Mouse (Mus musculus) adrenal gland, postnatal 4 days (tissue): Measurements from ENCODE around the gene Vps18. TPM values are rescaled to one million over a fixed set of nuclear protein-coding genes. Genes with fewer than 3 reads are reported as not detected.

Experiments used
- DNase-seq, 2 experiments: peaks; one replicate each; pipeline ENCODE4 v3.0.0; 2021 to 2022; ENCODE audit warnings: low spot score in 2 of 2, mixed read lengths in 2 of 2
- long read RNA-seq, 2 experiments: library from polyadenylated mRNA; stranded (forward); transcript quantifications; one replicate each; pipeline ENCODE4 v2.0.0; 2021
- total RNA-seq, 2 experiments: library from RNA; stranded (reverse); gene quantifications; 2 replicates each; pipeline ENCODE4 v1.2.3; 2021

The Vps18 gene
- total RNA-seq = 10 to 100 TPM; 24.3 to 24.4 TPM
- long read RNA-seq, experiment 1, full-length matches to known transcripts = 8 of 11 reads
- long read RNA-seq, experiment 1, partial matches to known transcripts = 3 of 11 reads
- long read RNA-seq, experiment 1, other reads (novel, unspliced or antisense) = 0 of 11 reads
- long read RNA-seq, experiment 2, full-length matches to known transcripts = 16 of 32 reads
- long read RNA-seq, experiment 2, partial matches to known transcripts = 14 of 32 reads
- long read RNA-seq, experiment 2, other reads (novel, unspliced or antisense) = 2 of 32 reads

DNA sequence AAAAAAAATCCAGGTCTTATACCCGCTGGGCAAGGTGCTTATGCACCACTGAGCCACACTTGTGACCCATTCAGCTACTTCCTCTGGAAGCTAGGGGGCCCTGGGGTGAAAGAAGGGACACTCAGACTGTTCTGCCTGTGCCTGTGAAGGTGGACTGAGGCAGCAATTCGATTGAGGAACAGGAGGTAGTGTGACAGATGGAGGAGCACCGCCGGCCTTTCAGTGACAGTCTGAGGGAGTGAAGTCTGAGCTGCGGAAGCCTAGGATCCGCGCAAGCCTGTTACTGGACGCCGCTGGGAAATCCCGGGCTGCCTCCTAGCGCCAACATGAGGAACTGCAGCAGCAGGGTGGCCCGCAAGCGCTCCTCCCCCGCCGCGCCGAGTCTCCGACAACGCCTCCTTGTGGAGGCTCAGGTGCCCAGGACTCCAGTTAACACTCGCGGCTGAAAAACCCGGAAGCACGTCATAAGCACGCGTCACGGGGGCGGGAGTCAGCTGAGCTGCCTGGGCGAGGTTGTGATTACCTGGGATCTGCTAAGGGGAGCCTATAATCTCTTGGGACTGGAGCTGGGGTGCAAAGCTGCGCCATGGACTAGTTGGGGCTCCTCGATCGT, at the start of gene Vps18:
Gene Vps18 (plus strand): TSS at position 471 of the 613 bp plus-strand sequence.
- DNase-seq = peak; percentile 89 to 96

DNA sequence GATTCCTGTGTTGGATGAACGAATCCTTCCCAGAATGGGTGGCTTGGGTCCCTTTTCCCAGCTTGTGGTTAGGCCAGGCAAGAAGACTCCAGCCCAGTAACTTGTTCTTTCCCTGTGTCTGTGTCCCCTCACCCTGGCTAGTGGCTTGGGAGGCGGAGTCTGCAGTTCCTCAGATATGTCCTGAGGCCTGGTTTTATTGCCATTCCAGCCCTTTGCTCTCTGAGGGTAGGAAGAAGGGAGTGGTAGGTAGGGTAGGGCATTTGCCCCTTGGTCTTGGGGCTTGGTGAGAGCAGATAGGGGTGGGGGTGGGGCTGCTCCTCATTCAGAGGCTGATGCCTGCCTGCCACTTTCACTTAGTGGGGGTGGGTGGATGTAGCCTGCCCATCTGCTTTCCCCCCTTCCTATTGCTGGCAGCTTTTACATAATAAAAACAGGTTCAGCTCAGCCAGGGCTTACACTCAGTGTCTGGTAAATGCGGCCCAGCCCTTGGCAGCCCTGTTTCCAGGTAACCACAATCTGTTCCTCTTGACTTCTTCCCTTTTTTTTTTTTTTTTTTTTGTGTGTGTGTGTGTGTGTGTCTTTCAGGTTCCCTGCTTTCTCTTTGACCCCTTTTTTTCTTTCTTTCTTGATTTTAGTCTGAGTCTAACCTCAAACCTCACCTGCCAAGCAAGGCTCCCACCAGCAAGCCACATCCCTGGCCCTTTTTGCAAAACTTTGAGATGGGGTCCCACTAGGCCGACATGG, 48.3 kb upstream of the Vps18 start:
- no peak for DNase-seq

DNA sequence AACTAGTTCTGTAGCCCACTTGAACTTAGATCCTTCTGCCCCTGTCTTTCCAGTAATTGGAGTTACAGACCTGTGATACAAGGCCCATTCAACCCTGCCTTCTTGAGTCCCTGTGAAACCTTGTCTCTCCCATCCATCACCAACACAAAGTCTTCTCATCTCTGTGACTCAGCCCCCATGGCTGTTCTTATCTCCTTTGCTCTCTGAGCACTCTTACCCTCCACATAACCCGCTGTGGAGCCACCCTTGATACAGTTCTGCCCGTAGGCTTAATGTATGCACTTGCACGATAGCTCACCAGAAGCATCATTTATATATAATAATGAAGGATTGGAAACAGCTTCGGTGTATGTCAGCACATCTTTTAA, 47.7 kb upstream of the Vps18 start:
- DNase-seq = no peak

DNA sequence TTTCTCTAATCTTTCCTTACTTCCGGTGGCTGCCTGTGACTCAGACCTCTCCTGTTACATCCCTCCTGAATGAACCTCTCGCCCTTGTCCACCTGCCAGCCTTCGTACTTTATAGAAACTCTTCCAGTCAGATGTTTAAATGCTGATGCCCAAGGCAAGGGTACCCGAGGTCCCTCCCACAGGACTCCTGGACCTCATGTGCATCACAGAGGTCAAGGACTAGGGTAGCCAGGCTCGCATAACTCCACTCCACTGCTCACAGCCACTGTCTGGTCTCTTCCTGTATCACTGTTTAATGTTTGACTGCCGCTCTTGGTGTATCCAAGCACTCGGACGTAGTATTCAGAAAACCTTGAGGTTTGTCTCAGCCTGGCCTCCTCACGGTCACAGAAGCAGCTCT, 46.0 kb upstream of the Vps18 start:
- DNase-seq = no peak

DNA sequence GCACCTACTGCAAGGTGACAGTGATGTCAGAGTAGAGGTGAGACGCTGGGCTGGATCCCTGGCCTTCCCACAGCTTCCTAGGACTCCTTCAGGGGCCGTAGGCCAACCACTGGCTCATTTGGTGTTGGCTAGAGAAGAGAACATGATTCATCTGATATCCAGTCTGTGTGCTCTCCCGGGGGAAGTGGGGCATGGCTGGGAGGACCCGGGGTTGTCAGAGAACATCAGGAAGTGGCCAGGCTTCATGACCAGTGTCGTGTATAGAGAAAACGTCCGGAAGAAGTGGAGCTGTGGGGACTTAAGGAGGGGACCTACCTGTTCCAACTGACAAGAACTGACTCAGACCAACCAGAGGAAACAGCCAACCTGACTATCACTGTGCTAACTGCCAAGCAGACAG, 43.3 kb upstream of the Vps18 start:
- DNase-seq = no peak

DNA sequence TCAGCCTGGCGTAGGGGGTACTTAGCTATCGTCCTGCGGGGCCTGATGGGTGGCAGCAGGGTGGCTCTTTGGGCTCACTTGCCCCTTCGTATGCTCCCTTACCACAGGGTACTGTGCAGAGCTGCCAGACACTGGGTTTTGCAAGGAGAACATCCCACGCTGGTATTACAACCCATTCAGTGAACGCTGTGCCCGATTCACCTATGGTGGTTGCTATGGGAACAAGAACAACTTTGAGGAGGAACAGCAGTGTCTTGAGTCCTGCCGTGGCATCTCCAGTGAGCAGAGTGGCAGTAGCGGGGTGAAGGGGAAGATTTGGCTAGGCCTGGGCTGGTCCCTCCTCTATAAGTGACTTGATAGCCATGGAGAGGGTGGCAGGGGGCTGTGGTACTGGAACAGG, 40.6 kb upstream of the Vps18 start:
- no peak for DNase-seq

DNA sequence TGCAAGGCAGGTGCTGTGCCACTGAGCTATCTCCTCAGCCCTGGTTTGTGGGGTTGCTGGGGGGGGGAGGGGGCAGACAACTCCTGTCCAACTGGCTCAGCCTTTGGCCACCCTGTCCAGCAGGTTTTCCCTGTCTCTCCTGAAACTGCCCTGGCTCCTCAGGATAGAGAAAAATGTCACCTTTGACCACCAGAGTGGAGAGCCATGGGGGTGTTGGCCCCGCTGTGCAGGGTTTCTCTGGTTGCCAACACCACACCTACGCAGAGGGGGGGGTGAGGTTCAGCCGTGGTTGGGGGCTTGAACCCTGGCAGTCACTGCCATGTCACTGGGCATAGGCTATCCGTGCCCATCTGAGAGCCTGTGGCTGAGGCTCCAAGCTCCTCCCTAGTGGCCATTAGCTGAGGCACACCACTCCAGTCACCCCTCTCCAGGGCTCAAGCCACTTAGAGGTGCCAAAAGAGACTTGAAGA, 38.9 kb upstream of the Vps18 start:
- no peak for DNase-seq

DNA sequence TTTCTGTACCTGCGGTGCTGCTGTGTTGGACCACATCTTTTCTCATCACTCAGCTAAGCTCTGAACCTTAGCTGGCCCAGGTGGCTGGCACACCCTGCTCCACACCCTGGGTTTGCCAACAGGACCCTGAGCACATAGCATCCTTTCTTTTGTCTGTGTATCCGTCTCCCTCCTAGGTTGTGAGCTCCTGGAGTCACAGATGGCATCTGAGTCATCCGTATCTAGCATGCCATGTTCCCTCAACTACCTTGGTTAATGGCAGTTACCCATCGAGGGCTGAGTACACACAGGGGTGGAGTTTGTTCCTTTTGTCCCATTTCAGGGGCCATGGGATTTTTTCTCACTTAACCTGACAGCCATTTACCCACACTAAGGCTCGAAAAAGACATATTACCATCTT, 38.2 kb upstream of the Vps18 start:
- no peak for DNase-seq

DNA sequence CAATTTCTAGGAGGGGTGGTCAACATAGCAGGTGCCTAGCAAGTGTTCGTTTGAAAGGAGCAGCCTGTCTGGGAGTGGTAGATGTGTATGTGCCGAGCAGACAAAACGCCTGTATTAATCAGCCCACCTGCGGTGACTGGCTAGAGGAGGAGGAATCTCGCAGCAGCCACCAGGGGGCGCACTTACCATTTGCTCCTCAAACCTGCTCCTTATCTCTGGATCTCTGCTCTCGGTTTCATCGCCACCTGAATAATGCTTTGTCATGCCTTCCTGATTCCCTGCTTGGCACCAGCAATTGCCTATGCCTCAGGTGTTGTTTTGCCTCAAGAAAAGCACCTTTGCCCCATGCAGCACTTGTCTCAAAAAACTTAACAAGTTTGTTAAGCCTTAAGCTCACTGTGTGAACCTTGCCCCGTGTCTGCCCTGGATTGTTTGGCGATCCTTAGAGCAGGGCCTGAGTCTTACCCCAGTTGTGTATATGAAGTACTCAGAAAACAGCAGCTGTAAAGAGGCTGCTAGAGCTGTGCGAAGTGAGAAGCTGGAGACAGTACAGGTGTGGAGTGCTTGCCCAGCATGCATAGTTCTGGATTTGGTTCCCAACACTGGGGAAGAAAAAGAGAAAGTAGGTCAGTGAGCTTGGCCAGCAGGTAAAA, 37.6 kb upstream of the Vps18 start:
- DNase-seq = peak; percentile 71 to 73

DNA sequence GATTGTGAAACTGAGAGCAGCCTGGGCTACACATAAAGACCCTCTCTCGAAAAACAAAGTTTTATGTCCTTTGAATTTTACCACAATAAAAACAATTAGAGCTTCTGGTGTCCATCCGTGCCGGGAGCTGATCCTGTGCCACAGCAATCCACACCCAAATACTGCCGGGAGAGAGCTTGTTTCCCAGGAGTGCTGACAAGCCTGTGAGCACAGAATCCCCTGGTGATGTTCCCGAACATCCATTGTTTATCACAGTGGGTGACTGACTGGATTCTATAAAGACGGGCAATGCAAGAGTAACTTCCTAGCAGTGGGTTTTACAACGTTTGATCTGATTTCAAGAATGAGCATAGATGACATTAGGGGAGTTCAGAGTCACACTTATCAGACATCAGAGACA, 33.6 kb upstream of the Vps18 start:
- DNase-seq = no peak

DNA sequence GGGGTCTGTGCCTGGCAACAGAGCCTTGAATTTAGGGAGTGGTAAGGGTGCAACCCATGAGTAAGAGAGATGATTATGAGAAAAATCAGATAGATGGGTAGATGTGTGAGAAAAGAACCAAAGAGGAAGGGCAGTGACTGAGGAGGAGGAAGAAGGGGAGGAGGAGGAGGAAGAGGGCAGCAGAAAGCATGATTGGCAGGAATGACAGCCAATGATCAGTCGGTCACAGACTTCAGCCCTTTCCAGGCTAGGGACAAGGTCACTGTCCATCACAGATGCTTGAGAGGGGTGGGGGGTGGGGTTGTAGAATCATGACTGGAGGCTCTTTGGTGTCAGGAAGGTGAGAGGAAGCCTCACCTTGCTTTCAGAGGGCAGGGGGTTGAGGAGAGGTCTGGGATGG, 28.0 kb upstream of the Vps18 start:
- DNase-seq = no peak

DNA sequence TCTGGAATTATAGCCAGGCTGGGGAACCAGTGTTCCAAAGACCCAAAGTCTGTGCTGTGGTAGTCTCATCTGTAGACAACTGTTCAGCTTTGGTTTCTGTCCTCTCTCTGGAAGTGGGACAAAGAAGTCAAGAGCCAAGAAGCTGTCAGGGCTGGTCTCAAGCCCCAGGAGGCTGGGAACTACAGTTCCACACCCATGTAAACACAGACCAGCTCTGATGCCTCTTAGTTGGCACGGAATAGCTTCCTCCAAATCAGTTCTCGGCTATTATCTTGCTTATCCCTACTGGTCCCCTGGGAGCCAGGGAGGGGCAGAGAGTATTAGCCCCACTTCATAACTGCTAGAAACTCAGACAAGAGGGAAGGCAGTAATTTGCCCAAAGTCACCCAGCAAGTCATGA, 27.2 kb upstream of the Vps18 start:
- DNase-seq = no peak

DNA sequence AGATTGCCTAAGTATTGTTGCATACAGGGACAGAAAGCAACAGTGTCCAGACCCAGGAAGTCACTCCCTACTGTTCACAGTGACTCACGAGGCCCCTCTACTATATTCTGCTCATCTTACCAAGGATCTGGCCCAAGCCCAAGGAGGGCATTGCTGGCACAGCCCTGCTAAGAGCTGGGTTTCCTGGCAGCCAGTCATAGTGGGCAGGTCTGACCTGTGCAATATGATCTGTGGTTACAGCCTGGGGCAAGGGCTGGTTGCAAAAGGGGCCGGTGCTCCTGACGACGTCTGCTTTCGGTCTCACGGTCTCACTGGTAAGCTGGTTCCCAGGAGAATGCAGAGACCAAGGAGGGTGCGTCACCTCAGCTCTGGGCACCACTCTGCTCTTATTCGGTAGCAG, 25.6 kb upstream of the Vps18 start:
- peak; percentile 45 to 78 for DNase-seq

DNA sequence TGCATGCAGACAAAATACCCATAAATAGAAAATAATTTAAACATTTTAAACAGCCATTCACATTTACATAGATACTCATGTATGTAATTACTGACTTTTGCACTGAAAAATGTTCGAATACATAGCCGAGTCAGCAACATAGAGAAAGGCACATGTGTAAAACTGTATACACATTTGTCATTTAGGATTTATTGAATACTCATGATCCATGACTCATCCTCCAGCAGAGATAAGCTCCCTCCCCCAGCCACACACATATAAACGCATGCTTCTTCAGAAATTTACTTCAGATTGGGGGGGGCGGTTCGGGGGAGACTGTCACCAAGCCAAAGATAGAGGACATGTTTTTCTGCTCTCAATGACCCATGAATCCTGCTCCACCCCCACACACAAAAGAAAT, 24.7 kb upstream of the Vps18 start:
- DNase-seq = no peak

DNA sequence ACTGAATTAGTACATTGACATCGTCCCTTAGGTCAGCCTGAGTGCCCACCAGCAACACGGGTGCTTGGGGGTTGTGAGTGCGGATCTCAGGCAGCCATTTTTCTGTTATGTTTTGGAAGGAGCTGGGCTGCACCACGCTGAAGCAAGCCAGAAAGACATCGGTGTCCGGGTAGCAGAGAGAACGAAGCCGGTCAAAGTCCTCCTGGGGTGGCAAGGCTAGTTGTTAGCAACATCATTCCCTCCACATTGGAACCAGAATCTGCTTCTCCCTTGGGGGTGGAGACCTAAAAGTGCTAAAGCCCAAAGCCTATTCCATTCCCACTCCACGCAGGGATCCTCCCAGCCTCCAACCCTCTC, 18.3 kb upstream of the Vps18 start:
- no peak for DNase-seq

DNA sequence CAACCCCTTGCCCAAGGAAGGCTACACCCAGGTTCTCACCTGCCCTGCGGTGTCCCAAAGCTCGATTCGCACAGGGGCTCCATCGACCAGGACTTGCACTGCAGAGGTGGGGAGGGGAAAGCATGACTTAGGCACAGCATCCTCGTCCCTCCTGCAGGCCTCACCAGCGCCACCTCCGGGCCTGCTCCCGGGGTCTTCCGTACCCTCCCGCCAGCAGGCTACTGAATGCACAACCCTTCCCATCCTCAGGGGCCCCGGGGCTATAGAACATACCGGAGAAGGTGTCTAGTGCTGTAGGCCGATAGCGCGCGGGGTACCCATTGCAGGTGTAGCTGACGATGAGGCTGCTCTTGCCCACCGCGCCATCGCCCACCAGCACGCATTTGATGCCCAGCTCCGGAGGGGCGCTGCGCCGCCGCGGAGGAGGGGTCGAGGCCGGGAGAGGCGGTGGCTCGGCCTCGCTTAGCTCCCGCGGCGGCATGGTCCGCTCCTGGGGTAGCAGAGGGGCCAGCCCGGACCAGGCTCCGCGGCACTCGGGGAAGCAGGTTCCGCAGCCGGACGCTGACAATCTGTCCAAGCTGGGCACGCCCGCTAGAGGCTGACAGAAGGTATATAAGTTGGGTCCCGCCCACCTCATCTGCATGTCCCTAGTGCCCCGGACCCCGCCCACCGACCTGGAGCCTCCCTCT, 17.8 kb upstream of the Vps18 start, which contains the start of gene Rhov:
Gene Rhov (minus strand): TSS at position 630 of the 689 bp plus-strand sequence.
- peak in 1 of 2 experiments; percentile 32 for DNase-seq

DNA sequence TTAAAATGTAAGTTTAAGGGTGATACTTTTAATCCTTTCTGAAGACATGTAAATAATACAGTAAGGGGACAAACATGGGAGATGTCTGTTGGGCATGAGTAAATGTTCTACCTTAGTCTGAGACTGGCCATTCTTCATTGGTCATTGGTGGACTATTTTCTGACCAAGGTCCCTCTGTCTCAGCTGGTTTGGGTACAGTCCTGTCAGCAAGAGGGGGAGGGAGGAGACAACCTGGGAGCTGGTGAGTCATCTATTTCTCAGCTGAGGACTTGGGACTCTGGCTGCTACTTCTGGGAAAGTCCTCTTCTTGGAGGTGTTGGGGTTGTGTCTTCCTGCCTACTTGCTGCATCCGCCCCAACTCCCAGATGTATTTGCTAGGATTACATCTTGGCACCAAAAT, 14.4 kb upstream of the Vps18 start:
- no peak for DNase-seq

DNA sequence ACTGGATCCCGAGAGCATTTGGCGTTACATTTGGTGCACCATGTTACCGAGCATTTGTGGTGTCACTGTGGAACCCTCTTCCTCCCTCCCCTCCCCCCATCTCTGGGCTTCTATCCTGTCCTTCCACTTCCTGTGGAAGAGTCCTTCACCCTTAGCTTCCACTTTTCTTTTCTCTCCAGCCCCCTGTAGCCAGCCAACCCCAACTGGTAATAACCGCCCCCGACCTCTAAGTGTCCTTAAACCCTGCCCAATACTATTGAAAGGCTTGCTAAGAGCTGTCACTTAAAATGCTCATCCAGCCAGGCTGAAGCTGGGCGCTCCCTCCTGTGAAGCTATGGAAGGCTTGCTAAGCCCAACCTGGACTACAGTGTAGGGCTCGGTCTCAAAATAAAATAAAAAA, 11.6 kb upstream of the Vps18 start:
- no peak for DNase-seq

DNA sequence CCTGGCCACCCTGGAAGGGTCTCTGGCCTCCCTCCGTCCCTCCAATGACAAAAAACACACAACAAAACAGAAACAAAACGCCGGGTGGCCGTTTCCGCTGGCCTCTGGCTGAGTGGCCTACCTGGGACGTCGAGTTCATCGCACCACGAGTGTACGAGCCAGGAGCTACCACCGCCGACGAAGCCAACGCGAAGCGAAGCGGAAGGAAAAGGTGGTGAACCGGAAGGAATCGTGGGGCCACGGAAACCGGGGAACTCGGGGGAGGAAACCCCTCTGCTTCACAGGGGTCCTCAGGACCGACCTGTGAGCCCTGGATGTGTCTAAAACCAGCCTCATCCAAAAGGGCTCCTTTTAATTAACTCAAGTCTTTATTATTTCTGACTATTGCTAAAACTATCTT, 10.7 kb upstream of the Vps18 start:
- no peak for DNase-seq

DNA sequence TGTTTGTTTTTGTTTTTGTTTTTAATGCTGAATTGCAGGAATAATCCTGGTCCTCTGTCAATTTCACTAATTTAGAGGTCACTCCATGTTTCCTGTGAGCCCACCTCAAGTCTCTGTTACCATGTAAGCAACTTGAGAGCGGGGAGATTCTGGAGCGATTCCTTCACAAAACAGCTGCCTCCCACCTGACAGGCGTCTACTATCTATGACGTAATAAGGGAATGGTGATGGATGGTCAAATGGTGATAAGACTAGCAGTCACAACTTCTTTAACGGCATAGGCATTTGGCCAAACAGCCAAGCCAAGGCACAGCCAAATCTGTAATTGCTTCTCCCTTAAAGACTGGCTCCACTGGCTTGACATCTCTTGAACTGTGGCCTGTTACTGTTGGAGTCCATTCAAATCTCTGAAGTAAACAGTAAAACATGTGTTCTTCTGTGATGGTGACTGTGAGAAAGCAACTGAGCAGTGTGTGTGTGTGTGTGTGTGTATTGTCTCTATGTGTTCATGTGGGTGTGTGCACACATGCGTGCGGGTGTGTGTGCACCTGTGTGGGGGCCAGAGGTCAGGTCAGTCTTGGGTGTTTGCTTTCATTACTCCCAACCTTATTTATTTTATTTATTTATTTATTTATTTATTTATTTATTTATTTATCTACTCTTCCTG, 6.5 kb upstream of the Vps18 start:
- no peak for DNase-seq

DNA sequence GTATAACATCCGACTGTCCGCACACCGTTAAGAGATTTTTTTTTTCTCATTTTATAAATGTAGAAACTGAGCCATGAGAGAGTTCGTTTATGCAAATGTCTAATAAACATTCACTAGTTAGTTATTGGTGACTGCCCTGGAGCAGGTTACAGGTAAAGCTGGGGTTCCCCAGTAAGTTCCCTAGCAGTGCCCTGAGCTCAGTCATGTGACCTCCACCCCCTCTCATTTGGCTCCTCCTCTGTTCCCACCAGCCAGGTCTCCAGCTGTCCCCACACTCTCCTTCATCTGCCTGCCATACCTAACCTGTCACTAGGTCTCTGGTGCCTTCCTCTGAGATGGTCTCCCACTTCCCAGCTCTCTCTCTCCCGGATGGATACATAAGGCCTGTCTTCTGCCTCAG, 1.2 kb upstream of the Vps18 start:
- no peak for DNase-seq
